Mouse (Mus musculus) bone marrow macrophage, adult 2 months (primary cell): ENCODE data around the gene Rnase9. TPM values are rescaled to one million over a fixed set of nuclear protein-coding genes. Genes with fewer than 3 reads are reported as not detected.
A peak's percentile ranks its signal among the peaks of the same experiment; 100 is the strongest.

ENCODE experiments used
- H3K27ac ChIP-seq: 2 replicates; pipeline ENCODE4 v1.5.1; 2012; ENCODE audit warnings: low read depth, low read length; ENCODE audit not compliant: insufficient read depth
- H3K4me1 ChIP-seq: 2 replicates; pipeline ENCODE4 v1.6.1; 2012; ENCODE audit warnings: low read length; ENCODE audit not compliant: control insufficient read depth, insufficient read depth
- H3K4me3 ChIP-seq: 2 replicates; pipeline ENCODE4 v1.5.1; 2012; ENCODE audit warnings: mild to moderate bottlenecking, low read length, moderate library complexity; ENCODE audit not compliant: insufficient read depth
- CTCF ChIP-seq: IDR thresholded peaks from 2 replicates; pipeline ENCODE4 v1.5.1; 2012; ENCODE audit warnings: low read depth, mild to moderate bottlenecking, low read length, moderate library complexity
- POLR2A ChIP-seq: IDR thresholded peaks from 2 replicates; pipeline ENCODE4 v1.6.1; 2012; ENCODE audit warnings: mild to moderate bottlenecking, low read depth, low read length, borderline replicate concordance
- polyA plus RNA-seq: library from polyadenylated mRNA; stranded (reverse); fragments of >200 nt; gene quantifications from 2 replicates; pipeline ENCODE4 v1.2.4, GENCODE M21; 2012; ENCODE audit not compliant: missing spikeins, insufficient read depth, insufficient read length

Rnase9 gene
- polyA plus RNA-seq, 1 experiment, result not detected

DNA sequence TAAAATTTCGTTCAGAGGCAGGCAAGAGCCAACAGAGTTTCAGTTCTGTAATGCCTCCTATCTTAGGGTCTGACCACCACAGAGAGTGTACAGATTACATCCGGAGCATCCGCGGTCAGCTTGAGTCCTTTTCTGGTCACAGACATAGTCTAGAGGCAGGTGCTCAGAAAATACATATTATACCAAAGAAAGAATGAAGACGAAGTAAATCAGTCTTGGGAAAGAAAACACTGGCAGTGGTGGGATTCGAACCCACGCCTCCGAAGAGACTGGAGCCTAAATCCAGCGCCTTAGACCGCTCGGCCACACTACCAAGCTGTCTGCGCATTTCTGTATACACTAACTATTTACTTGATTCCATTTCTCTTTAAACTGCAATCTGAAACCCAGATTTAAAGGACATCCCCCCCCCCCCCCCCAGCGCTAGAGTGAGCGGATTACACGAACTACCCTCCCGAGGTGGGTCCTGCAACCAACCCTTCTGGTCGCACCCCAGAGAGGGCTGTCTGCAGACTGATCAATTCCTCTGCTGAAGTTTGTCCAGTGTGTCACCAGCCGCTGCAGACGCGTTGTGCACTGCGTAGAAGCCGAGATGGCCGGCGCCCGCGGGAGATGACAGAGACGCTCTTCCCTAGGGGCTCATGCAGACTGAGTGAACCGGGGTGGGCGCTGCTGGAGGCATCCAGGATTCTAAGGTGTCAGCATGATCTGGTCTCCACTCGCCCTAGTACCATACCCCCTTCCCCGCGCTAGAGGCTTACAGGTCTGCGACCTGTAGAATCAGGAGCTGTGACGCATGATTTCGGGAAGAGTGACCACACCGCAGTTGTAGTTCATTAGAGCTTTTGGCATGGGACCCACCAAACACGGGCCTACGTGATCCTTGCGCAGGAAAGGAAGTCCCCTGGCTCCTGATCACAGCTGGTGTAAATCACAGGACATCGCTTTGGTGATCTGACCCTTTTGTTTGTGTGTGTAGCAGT, 41.2 kb upstream of the Rnase9 start:
- TF ChIP-seq CTCF (no peak), POLR2A (no peak)
- Histone ChIP-seq H3K27ac (peak overlapping the region; percentile 4), H3K4me1 (peaks cover 10% of the 10 kb centered on the region), H3K4me3 (peak overlapping the region; percentile 63)

DNA sequence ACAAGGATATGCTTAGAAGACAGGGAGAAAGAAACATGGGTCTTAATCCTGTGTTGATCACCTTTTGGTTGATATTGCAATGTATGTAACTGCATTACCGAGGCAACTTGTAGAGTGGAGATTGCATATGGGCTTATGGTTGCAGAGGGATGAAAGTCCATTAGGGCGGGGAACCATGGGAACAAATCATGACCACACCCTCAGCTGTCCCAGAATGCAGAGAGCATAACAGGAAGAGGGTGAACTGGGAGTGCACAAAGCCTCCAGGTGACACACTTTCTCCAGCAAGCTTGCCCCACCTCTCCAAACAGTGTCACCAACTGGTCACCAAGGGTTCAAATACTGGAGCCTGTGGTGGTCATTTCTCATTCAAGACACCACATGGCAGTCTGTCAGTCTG, 39.4 kb upstream of the Rnase9 start:
- H3K27ac ChIP-seq, result no peak overlapping the region
- no peak overlapping the region for H3K4me3 ChIP-seq
- TF ChIP-seq POLR2A, result no peak
- TF ChIP-seq CTCF, result no peak
- H3K4me1 ChIP-seq, result peaks cover 10% of the 10 kb centered on the region

DNA sequence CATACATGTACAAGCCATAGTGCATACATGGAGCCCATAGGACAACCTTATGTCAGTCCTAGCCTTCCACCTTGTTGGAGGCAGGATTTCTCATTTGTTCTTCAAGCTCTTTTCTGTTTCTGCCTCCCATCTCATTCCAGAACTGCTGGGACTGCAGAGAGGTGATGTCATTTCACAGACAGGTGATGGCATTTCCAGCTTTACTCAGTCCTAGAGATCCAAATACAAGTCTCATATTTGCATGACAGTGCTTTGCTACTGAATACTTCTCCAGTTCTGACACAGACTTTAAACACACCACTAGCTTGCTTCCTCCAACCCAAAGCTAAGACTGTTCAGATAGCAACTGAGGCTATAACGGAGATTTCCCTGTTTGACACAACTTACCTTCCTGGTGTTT, 37.5 kb upstream of the Rnase9 start:
- Histone ChIP-seq H3K4me3 (no peak overlapping the region), H3K27ac (no peak overlapping the region), H3K4me1 (peaks cover 7% of the 10 kb centered on the region)
- no peak for TF ChIP-seq CTCF
- no peak for TF ChIP-seq POLR2A

DNA sequence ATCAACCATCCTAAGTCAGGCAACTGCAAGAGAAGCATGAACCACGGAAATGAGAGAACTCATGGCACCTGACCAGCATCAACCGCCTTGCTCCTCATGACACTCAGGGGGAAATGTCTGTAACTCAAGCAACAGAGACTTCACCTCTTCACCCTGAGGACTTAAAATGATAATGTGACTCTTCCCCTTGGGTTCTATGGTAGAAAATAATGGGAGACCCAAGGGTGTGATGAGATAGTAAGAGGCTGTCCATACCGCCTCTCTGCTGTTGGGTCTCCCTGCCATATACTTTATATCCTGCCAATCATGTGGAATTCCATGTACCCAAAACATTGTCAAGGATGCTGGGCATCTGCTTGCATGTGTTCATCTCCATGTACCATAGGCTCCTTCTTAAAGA, 32.7 kb upstream of the Rnase9 start, which contains the start of gene Olfr750:
Gene Olfr750 (minus strand): TSS at position 101 of the 400 bp plus-strand sequence.
- Histone ChIP-seq H3K4me3 (no peak within 1 kb of the TSS), H3K4me1 (no peaks in the 10 kb centered on the region), H3K27ac (no peak within 1 kb of the TSS)
- TF ChIP-seq POLR2A (no peak), CTCF (no peak)

DNA sequence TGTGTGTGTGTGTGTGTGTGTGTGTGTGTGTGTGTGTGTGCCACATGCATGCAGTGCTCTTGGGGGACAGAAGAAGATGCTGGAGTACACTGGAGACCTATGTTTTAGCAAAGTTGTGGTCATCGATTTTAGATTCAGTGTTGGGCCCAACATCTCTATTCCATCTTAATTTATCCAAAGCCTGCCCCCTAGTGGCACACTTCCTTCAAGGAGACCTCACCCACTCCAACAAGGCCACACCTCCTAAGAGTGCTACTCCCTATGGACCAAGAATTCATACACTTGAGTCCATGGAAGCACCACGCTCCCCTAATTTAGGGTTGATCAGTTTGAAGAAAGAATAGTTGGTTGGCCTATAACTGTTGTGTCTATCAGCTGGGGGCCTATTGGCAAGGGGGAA, 27.9 kb upstream of the Rnase9 start:
- H3K27ac ChIP-seq, result no peak overlapping the region
- H3K4me1 ChIP-seq, result peaks cover 5% of the 10 kb centered on the region
- TF ChIP-seq CTCF, result no peak
- TF ChIP-seq POLR2A, result no peak

DNA sequence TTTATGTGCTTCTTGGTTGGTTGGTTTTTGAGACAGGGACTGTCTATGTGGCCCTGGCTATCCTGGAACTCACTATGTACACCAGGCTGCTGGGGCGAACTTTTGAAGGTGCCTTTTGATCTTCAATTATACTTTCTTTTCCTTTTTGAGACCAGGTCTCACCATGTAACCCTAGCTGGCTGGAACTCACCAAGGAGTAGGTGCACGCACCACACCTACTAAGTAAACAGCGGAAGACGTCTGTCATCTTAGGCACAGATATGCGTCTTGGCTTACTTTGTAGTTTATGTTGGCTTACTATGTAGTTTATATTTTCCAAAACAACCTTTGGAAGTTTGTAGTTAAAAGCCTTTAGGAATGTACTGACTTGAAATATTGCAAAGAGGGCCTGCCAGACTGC, 27.3 kb upstream of the Rnase9 start:
- Histone ChIP-seq H3K27ac (no peak overlapping the region), H3K4me3 (no peak overlapping the region), H3K4me1 (peaks cover 5% of the 10 kb centered on the region)
- TF ChIP-seq POLR2A, result no peak
- no peak for TF ChIP-seq CTCF

More for the DNA sequence above, 27.9 kb upstream of the Rnase9 start:
- no peak overlapping the region for H3K4me3 ChIP-seq

DNA sequence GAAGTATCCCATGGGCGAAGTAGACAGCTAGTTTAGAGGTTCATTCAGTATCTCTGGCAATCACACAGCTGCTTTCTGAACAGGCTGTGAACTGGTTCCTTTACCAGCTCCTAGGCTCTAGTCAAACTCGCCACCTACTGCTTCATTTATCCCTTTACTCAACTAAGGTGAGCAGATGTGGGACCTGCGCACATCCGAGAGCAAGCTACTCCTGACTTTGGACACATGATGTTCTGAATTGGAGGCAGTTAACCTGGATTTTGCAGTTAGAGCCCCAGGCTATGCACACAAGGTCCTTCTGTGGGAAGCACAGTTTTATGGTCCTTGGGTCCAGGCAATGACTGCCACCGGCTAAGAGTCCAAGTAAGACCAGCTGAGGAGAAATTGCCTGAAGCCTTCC, 19.1 kb upstream of the Rnase9 start:
- H3K27ac ChIP-seq, result no peak overlapping the region
- no peak overlapping the region for H3K4me3 ChIP-seq
- H3K4me1 ChIP-seq, result peaks cover 6% of the 10 kb centered on the region
- no peak for TF ChIP-seq CTCF
- TF ChIP-seq POLR2A, result no peak

DNA sequence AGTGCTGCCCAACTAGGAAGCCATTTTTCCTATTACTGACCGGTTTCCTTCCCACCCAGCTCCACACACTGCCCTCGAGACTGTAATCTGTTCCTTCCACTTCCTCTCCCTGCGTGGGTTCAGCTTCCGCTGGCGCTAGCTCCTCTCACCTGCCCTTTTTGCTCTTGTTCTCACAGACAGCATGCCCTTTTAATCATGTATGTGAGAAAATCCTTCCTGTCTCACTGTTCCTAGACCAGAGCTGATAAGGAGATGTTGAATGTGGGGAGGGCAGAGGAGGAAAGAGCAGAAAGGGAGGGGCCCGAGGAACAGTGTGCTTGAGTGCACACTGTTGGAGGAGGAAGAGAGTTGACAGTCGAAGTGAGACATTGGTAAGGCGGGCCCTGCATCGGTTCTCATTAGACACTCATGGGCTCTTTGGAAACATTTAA, 15.7 kb upstream of the Rnase9 start, which contains the start of gene Rnase12:
Gene Rnase12 (minus strand): TSS at position 261 of the 431 bp plus-strand sequence.
- H3K4me1 ChIP-seq, result peaks cover 1% of the 10 kb centered on the region; the same call in 1 of the 2 replicates
- TF ChIP-seq POLR2A (no peak), CTCF (no peak)
- no peak within 1 kb of the TSS for H3K27ac ChIP-seq
- H3K4me3 ChIP-seq, result no peak within 1 kb of the TSS

DNA sequence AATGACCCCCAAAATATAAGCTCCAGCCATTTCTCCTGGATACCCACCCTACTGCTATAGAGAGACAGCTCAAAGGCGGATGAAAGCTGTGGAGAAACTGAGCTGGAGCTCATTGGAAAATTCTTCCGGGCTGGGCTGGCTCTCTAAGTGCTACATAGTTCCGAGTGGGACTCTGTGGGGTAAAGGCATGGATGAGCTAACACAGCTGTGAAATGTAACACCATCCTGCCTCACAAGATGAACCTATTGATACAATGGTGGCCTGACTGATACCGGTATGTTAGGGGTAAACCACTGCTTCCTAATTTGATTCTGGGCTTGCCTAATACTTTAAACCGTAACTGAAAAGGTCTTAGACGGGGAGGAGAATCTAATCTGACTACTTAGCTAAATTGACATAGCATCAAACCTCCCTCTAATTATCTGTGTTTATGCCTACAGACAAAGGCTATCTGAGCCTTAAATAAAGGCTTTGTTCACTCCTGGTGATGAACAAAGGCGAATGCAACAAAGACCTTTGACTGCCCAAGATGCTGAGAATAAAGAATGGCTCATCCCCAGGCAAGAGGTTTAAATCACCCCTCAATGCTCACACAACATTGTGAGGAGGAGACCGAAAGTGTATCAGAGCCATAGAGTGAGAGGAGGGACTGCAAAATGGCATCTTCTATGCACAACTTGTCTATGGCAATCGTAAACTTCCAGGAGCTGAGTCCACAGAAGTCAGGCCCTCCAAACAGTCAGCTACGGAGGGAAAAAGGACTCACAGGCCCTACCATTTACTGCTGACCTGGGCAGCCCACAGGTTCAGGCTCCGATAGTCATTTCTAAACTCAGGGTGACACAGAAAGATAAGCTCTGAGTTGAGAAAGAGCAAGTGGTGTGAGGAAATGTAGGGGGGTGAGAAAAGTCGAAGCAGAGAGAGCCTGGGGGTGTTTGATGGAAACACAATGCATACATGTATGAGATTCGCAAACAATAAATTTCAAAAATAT, 12.9 kb upstream of the Rnase9 start:
- TF ChIP-seq CTCF, result no peak
- no peak for TF ChIP-seq POLR2A
- H3K4me1 ChIP-seq, result no peaks in the 10 kb centered on the region
- H3K4me3 ChIP-seq, result no peak overlapping the region
- H3K27ac ChIP-seq, result no peak overlapping the region

DNA sequence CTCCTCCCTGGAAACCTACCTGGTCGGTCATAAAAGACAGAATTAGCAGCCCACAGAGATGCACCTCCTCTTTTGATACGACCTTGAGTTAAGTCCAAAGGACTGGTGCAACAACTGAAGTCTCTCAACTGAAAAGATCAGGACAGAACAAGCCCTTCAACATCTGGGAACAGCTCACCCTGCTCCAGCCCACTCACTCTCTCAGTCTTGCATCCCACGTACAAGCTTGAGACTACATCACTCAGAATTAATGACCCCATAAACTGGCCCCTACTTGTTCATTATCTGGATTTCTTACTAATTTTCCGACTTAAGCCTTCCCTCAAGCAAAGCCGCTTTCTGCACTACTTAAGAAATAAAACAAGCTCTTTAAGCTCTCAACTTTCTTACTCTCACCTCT, 11.5 kb upstream of the Rnase9 start:
- no peak for TF ChIP-seq CTCF
- no peak for TF ChIP-seq POLR2A
- H3K4me3 ChIP-seq, result no peak overlapping the region
- no peak overlapping the region for H3K27ac ChIP-seq
- peaks cover 1% of the 10 kb centered on the region for H3K4me1 ChIP-seq
